Mouse (Mus musculus) retina, postnatal 1 day (tissue): Measurements from ENCODE around the gene Itsn1.

Experiments
- DNase-seq: peaks from one replicate; pipeline ENCODE4 v3.0.0-alpha.2; 2012

Itsn1 gene

DNA sequence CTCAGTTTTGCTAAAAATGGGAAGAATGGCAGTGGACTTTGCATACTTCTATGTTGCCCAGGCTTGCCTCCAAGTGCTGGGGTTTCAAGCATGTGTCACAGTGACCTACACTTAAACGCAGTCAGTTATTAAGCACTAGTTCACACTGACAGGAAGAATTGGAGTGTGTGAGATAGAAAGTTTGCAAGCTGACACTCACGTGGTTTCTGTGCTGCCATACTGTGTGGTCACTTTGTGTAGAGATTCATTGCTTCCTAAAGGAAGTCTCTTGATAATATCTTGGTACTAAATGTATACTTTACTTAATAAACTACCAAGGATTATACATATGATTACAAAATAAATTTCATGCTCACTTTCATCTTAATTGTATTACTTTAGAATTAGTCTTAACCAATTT, 3.7 kb downstream of the Itsn1 start:
- no peak for DNase-seq

DNA sequence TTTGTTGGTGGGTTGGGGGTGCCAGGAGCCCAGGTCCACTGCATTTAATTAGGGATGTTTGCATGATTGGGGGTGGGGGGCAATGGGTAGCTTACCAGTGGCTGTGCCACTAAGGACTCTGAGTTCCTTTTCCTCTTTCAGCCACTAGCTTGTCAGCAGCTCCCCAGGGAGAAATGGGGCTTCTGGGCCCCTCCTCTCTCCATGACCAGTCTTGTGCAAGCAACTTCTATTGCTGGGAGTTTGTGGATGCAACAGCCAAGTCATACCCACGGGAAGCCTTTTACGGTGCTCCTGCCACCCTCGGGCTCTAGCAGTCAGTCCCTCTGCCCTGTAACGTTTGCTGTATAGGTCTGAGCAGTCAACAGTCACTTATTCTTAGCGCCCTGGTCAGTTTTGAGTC, 5.7 kb downstream of the Itsn1 start:
- no peak for DNase-seq

DNA sequence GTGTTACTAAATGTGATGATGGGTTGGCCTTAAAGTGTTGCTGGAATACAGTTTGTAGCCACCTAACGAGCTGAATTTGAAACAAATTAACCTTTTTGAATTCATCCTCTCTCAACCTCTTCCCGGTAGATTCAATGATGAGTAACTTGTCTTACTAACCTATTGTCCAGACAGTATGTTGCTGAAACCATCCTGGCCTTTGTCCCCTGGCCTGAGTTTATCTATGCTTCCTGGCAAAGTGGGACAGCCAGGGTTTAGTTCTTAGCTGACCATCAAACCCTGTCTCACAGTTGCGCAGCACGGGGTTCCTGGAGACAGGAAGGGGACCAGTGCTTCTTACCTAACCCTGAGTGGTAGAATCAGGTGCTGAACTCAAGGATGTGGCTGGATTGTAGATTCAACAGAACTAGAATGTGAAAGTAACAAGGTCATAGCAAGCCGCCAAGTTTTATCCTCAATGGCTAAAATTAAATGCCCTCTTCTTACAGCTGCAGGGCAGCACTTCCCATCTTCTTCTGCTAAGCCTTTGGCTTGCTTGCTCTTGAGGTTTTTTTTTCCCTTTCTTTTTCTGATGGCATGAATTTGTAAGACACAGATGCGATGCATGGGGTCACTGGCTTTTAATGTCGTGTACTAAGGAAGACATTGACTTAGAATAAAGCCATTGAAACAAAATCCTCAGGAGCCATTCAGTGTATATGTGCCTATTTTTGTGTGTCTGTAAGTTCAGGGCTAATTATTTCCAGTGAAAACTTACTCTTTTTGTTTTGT, 7.2 kb downstream of the Itsn1 start:
- no peak for DNase-seq

- DNase-seq = no peak
Observed at GRCm38 (mm10) chr16:91738505-91738904, 9.4 kb downstream of the Itsn1 start.

DNA sequence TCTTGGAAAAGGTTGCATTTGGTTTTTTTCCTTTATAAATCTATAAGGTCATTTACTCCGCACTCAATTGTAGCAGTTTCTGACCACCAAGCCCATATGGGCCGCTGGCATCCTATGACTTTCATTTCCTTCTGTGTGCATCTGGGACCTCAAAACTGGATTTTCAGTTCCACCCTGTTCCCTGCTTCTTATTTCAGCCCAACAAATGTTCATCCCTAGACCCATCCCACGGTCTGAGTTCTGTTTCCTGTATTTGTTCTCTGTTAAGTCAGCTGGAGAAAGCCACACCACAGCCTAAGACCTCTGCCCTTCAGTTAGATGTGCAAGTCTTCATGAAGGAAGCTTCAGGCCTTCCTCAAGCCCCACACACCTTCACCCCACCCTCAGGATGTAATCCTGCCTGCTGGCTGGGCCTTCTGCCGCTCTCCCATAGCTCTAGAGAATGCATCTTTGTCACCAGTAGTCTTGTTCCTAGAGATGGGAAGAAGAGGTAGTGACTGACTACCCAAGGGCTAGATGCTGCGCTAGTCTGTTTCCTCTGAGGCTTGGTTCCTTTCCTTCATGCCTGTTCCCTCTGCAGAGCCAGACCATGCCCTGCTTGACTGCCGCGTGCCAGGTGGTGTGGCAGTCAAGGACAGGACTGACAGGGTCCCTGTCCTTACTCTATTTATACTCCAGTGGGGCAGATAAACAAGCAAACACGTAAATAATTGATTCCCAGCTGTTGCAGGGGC, 11.3 kb downstream of the Itsn1 start:
- DNase-seq = no peak

DNA sequence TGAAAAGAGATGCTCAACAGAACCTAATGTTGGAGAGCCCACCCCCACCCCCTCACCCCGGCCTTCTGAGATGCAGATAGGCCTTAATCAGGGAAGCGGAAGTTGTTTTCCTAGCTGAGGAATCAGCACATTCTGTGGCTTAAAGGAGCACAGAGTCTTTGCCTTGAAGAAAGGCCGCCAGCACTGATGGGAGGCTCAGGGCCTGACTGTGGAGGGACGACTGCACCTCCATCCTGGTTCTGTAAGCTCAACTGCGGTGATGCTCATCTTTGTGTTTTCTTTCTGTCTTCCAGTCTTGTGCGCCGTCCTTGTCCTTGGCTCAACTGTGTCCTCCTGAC, 11.8 kb downstream of the Itsn1 start:
- no peak for DNase-seq

DNA sequence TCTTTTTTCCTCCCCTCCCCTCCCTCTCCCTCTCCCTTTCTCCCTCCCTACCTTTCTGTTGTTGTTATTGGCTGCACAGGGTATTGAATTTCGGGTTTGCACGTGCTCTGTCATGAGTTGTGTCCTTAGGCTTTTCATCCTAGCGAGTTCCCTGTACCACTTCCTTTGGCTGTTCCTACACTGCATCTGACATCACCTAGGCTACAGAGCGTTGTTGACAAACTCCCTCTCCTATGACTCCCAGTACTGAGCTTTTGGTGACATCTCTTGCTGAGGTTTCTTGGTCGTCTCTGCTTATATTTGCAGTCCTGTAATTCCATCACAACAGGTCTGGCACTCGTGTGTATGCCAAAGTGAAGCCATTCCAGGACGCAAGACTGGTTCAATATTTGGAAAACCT, 14.0 kb downstream of the Itsn1 start:
- no peak for DNase-seq

- no peak for DNase-seq
Observed at GRCm38 (mm10) chr16:91746101-91746950, 17.2 kb downstream of the Itsn1 start.

- no peak for DNase-seq
Observed at GRCm38 (mm10) chr16:91747567-91747966, 18.5 kb downstream of the Itsn1 start.

DNA sequence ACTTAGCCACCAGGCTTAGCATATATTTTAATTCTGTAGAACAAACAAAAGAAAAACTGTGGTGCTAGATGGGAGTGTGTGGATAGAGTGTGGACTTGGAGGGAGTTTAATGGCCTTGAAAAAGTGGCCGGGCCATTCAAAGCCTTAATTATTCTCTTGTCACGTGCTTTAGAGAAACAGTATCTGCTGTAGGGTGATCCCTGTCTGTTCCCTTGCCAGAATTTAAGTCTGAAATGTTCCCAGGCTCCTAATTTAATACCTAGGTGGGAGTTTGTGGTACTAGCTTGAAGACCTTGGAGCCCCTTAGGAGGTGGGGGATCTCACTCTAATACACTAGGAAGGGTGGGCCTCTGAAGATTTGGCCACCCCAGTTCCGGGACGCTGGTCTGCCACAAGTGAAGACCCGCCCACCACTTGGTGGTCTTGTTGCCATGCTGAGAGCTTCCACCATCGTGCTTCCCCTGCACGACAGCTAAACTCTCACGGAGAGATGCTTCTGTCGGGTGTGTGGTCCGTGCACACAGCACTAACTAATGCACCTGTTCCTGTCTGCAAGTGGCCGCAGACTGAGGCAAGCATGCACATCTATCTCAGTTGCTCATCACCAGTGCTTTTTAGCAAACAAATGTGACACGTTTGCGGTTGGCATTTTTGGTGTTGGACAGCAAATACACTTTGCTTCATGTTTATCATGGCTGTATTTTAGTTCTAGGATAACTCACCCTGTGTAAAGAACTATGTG, 22.7 kb downstream of the Itsn1 start:
- DNase-seq = no peak

DNA sequence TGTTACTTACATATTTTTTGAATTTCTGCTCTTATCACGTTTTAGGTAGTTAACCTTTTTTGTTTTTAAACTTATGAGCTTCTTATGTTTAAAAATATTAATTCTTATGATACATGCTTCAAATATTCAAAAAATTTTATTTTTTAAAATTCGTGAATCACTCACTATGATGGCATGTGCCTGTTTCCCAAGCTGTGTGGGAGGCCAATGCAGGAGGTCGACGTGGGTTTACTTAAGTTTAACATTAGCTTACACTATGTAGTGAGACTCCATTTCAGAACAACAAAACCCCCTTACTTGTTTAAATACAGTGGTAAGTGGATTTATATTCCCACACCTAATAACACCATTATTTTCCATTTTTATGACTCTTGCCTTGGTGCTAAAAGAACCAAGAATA, 24.5 kb downstream of the Itsn1 start:
- no peak for DNase-seq

DNA sequence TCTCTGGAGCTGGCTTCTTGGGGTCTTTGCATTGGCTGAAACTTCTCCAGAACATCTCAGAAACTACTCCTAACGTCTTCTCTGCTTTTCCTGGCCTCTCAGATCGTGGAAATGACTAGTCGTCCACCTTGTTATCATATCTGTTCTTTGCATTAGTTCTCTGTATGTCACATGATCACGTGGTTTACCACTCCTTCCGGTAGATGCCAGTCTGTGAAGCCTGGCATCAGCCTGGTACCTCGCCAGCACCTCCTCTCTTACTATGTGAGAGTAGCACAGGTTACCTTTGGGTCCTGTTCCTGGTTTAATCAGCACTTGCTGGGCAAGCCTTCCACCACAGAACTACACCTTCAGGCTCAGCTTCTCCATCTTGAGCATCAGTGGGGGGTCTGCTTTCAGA, 25.9 kb downstream of the Itsn1 start:
- DNase-seq = no peak

- DNase-seq = no peak
Observed at GRCm38 (mm10) chr16:91761202-91761601, 32.1 kb downstream of the Itsn1 start.

DNA sequence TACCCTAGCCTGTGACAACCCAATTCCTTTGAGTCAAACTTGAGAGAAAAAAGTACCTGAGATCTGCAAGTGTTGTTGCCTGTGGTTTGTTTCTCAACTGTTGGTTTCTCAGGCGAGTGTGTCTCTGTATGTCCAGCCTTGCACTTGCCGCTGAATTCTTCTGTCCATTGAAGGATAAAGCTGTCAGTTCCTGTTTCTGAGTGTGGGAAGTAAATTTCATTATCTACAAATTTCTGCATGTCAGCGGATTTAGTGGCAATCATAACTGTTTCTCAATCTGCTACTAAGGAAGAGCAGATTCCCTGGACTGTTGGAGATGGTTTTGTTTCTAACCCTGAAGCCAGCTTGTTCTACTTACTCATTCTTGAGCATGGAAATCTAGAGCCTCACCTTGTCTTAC, 32.7 kb downstream of the Itsn1 start:
- DNase-seq = no peak

DNA sequence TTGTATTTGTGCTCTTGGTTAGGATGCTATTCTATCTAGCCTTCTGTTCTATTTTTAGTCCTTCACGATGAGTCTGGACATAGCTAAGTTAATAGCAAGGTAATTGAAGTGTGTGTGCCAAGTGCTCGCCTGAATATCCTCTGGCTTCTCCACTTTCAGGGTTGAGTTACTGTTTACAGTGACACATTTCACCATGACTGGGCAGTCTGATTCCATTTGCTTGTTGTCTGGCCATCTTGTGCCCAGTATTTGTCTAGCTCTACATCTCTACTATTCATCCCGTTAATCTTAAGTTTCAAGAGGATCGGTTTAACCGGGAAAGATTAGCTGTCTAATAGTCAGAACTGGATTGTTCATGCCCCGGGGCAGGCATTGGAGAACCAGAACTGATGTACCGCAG, 33.4 kb downstream of the Itsn1 start:
- no peak for DNase-seq

DNA sequence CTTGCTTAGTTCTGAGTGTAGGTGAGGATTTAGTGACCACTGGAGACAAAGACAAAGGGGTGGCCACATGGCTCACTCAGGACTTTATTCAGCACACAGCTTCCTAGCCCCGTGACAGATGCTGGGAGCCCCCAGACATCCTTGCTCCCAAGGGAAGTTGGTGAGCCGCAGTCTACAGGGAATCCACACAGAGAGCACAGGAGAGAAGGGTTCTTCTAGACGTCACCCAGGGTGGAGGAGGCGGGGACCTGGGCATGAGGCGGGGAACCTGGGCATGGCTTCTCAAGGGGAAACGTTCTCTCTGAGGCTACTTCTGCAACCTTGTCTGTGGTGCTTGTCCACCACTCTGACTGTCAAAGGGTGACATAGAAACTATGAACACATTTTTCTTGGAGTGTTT, 34.9 kb downstream of the Itsn1 start:
- DNase-seq = no peak

GRCm38 (mm10) chr16:91764414-91764813, 35.3 kb downstream of the Itsn1 start:
- DNase-seq = no peak

DNA sequence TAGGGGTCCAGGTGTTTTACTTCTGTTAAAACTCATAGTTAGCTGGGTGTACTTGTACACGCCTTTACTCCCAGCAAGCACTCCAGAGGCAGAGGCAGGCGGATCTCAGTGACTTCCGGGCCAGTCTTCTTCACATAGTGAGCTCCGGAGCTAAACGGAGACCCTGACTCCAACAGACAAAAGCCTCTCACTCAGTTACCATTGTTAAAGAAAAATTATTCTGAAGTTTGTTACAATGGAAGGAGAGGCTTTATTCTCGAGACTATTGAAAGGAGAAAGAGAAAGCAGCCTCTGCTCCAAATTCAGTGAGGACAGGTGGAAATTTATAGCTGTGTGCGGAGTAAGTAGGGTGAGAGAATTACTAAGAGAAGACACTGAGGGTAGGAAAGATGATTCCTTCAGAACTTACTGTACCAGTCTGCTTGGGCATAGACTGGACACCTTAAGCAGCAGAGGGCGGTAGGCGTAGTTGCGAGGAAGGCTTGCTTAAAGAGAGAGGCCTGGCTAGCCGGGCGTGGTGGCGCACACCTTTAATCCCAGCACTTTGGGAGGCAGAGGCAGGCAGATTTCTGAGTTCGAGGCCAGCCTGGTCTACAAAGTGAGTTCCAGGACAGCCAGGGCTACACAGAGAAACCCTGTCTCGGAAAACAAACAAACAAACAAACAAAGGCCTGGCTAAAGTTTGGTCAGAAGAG, 36.2 kb downstream of the Itsn1 start:
- DNase-seq = no peak

DNA sequence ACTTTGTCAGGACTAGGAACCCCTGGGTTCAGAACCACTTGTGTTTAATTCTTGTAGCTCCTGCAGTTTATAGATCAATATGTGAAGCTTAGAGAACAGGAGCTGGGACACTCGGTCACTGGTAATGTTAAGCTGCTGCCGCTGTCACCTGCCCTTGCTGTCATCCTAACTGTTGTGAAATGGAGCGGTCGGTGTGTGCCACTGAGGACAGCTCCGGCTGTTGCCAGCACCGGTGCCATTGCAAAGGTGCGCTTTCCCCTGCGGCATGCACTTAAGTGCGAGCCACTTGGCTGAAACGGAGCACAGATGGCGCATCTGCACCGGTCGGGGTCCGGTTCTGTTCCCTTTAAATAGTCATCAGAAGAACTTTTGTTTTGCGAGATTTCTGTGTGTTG, 36.7 kb downstream of the Itsn1 start:
- no peak for DNase-seq

GRCm38 (mm10) chr16:91767165-91767701, 38.2 kb downstream of the Itsn1 start:
- no peak for DNase-seq

GRCm38 (mm10) chr16:91768586-91768985, 39.5 kb downstream of the Itsn1 start:
- no peak for DNase-seq

GRCm38 (mm10) chr16:91769911-91770310, 40.8 kb downstream of the Itsn1 start:
- no peak for DNase-seq
